Comparison of ENCODE assay signal across 27 mouse cellular contexts in genomic region chr16:20596687-20597441, GRCm38 (mm10). TPM values are rescaled to one million over a fixed set of nuclear protein-coding genes. Genes with fewer than 3 reads are reported as not detected.
"Had no signal": no experiment of that assay in that cellular context is flagged by ENCODE, and none has a peak within 500 bp of the region (broad histone marks: within the 10 kb centered on the region; RNA-seq: fewer than 3 reads in every experiment).

No protein-coding gene starts in this region.

- H3K9me3 ChIP-seq: limb, embryonic 12.5 days; limb, embryonic 15.5 days; liver, embryonic 12.5 days; midbrain, embryonic 12.5 days; neural tube, embryonic 13.5 days had no signal

- H3K4me2 ChIP-seq: limb, embryonic 12.5 days; limb, embryonic 15.5 days; midbrain, embryonic 12.5 days; neural tube, embryonic 13.5 days had no signal

- H3K4me1 ChIP-seq: limb, embryonic 12.5 days; limb, embryonic 15.5 days; midbrain, embryonic 12.5 days; neural tube, embryonic 13.5 days had no signal

- H3K9ac ChIP-seq: limb, embryonic 12.5 days; limb, embryonic 15.5 days; liver, embryonic 12.5 days; midbrain, embryonic 12.5 days; neural tube, embryonic 13.5 days had no signal

- ATAC-seq: liver, embryonic 12.5 days; midbrain, embryonic 16.5 days had no signal

- H3K4me3 ChIP-seq: limb, embryonic 12.5 days; limb, embryonic 15.5 days; liver, embryonic 12.5 days; midbrain, embryonic 12.5 days; myocyte; neural tube, embryonic 13.5 days had no signal

- H3K27ac ChIP-seq: limb, embryonic 12.5 days; limb, embryonic 15.5 days; macrophage; midbrain, embryonic 12.5 days; neural tube, embryonic 13.5 days had no signal

- H3K36me3 ChIP-seq: limb, embryonic 12.5 days; limb, embryonic 15.5 days; liver, embryonic 12.5 days; midbrain, embryonic 12.5 days; neural tube, embryonic 13.5 days had no signal

- DNase-seq: kidney, adult 18-20 months; kidney, adult 9 months; kidney, postnatal 14 days; kidney, postnatal 4 days; left cerebral cortex, postnatal 4 days; lung, adult 18-20 months; retina, postnatal 1 day; right cerebral cortex, postnatal 25 days; spleen, adult 18-20 months; thymus, postnatal 25 days had no signal

RNA-seq across cellular contexts. Expression of gene Vwa5b2, which starts 7.6 kb away (rescaled TPM):
- total RNA-seq: megakaryocyte, adult 5-6 weeks; monocyte, adult 5-6 weeks; neutrophil, adult 5-6 weeks had no signal
- polyA plus RNA-seq: macrophage; thymus, postnatal 0 days had no signal

RNA-seq across cellular contexts. Expression of gene Gm49333, which starts 14.5 kb away (rescaled TPM):
- total RNA-seq: layer of hippocampus, adult 18-20 months; layer of hippocampus, postnatal 14 days; left cerebral cortex, postnatal 4 days; megakaryocyte, adult 5-6 weeks; monocyte, adult 5-6 weeks; neutrophil, adult 5-6 weeks had no signal
- polyA plus RNA-seq: intestine, embryonic 14.5 days; kidney, embryonic 16.5 days; limb, embryonic 12.5 days; limb, embryonic 15.5 days; lung, embryonic 16.5 days; macrophage; midbrain, embryonic 12.5 days; midbrain, embryonic 16.5 days; thymus, postnatal 0 days had no signal

RNA-seq across cellular contexts. Expression of gene Camk2n2, which starts 24.2 kb away (rescaled TPM):
- total RNA-seq: monocyte, adult 5-6 weeks; neutrophil, adult 5-6 weeks had no signal
